ENCODE assay signal across 8 mouse cellular contexts in genomic region chr5:57715524-57716400, GRCm38 (mm10). TPM values are rescaled to one million over a fixed set of nuclear protein-coding genes. Genes with fewer than 3 reads are reported as not detected.
DNase-seq lines count a peak whose midpoint lies in the region; ATAC-seq and TF ChIP-seq lines count a peak whose summit lies in the region.

No protein-coding gene starts in this region.

- H3K36me3 ChIP-seq in ES-Bruce4 (ENCODE audit: control insufficient read depth, insufficient read depth, low read length, poor library complexity, severe bottlenecking), result no peaks in the 10 kb centered on the region
- H3K36me3 ChIP-seq in forebrain, embryonic 15.5 days, result no peaks in the 10 kb centered on the region
- H3K36me3 ChIP-seq in lung, embryonic 14.5 days (ENCODE audit: insufficient read depth), result no peaks in the 10 kb centered on the region

- peaks cover 34% of the 10 kb centered on the region for H3K27me3 ChIP-seq in ES-Bruce4 (ENCODE audit: control insufficient read depth, insufficient read depth, low read length, poor library complexity, severe bottlenecking)
- no peaks in the 10 kb centered on the region for H3K27me3 ChIP-seq in forebrain, embryonic 15.5 days
- H3K27me3 ChIP-seq in lung, embryonic 14.5 days (ENCODE audit: insufficient read depth, low read length), result peaks cover 16% of the 10 kb centered on the region; the same call in 1 of the 2 replicates

- H3K9me3 ChIP-seq in ES-Bruce4 (replicated peaks; ENCODE audit: control insufficient read depth, insufficient read depth, low read length, poor library complexity, severe bottlenecking), result no peaks in the 10 kb centered on the region
- H3K9me3 ChIP-seq in forebrain, embryonic 15.5 days, result no peaks in the 10 kb centered on the region
- H3K9me3 ChIP-seq in lung, embryonic 14.5 days (ENCODE audit: low read depth, low read length), result no peaks in the 10 kb centered on the region

- intact Hi-C loops in heart, postnatal 25 days (cut with DNase I), result loop anchor here (5.0 kb wide), 3 partner anchors 42 to 367 kb away; no protein-coding TSS in a partner anchor

- no peak overlapping the region for H3K27ac ChIP-seq in ES-Bruce4 (ENCODE audit: insufficient read depth, low read length)
- peak overlapping the region; percentile 87 for H3K27ac ChIP-seq in forebrain, embryonic 15.5 days (replicated peaks)
- H3K27ac ChIP-seq in lung, embryonic 14.5 days (ENCODE audit: low read depth), result peak overlapping the region; percentile 91

- under 1% methylated on average over 53 of the region's 53 CpGs for WGBS in forebrain, embryonic 15.5 days
- under 1% methylated on average over 53 of the region's 53 CpGs for WGBS in lung, embryonic 14.5 days

- ATAC-seq in forebrain, embryonic 15.5 days (replicated peaks), result peak; percentile 67
- peak; percentile 62 for ATAC-seq in lung, embryonic 14.5 days (ENCODE audit: insufficient read depth)

- TF ChIP-seq EP300 in ES-Bruce4 (IDR thresholded peaks at IDR 0.05; ENCODE audit: insufficient read depth, low read depth, low read length), result no peak

- no peak for TF ChIP-seq CTCF in ES-Bruce4 (IDR thresholded peaks at IDR 0.05; ENCODE audit: low read depth, low read length)
- no peak for TF ChIP-seq CTCF in lung, embryonic 14.5 days (IDR thresholded peaks at IDR 0.05; ENCODE audit: low read depth)

- H3K9ac ChIP-seq in ES-Bruce4 (ENCODE audit: low read depth, poor library complexity, severe bottlenecking), result no peak overlapping the region
- peak overlapping the region; percentile 77 for H3K9ac ChIP-seq in forebrain, embryonic 15.5 days (replicated peaks)
- H3K9ac ChIP-seq in lung, embryonic 14.5 days, result peak overlapping the region; percentile 67

- H3K4me1 ChIP-seq in ES-Bruce4 (ENCODE audit: control insufficient read depth, insufficient read depth, low read length), result no peaks in the 10 kb centered on the region
- peaks cover 17% of the 10 kb centered on the region for H3K4me1 ChIP-seq in forebrain, embryonic 15.5 days
- H3K4me1 ChIP-seq in lung, embryonic 14.5 days (ENCODE audit: insufficient read depth), result no peaks in the 10 kb centered on the region

- H3K4me3 ChIP-seq in ES-Bruce4 (ENCODE audit: low read depth, low read length), result peak overlapping the region; percentile 91
- peak overlapping the region; percentile 77 for H3K4me3 ChIP-seq in forebrain, embryonic 15.5 days
- peak overlapping the region; percentile 60 for H3K4me3 ChIP-seq in lung, embryonic 14.5 days (ENCODE audit: low read depth, low read length)

- DNase-seq in cerebellum, adult 11-12 months, result peak; percentile 57
- peak; percentile 39 for DNase-seq in heart, postnatal 25 days (ENCODE audit: low spot score)
- peak; percentile 81 to 84 for DNase-seq in layer of hippocampus, adult 8-10 months (ENCODE audit: low spot score in 2 of 2)
- peak; percentile 90 for DNase-seq in lung, embryonic 14.5 days
- peak; percentile 64 for DNase-seq in ovary, adult 18-20 months (ENCODE audit: low spot score)
- DNase-seq in thymus, postnatal 0 days (ENCODE audit: low spot score), result peak; percentile 56

- H3K4me2 ChIP-seq in forebrain, embryonic 15.5 days (replicated peaks), result peak overlapping the region; percentile 96
- H3K4me2 ChIP-seq in lung, embryonic 14.5 days, result peak overlapping the region; percentile 94

- no peak for TF ChIP-seq POLR2A in ES-Bruce4 (IDR thresholded peaks at IDR 0.05; ENCODE audit: insufficient read depth, low read length)

RNA-seq across cellular contexts. Expression of gene Pcdh7, which starts 2.0 kb away (rescaled TPM):
- 6.2 and 7.8 TPM in 2 replicates for polyA plus RNA-seq in ES-Bruce4 (2011; ENCODE audit: insufficient read depth, insufficient read length, low read depth, missing spikeins)
- 10.7 and 13.3 TPM in 2 replicates for polyA plus RNA-seq in forebrain, embryonic 15.5 days (2015; fragmentation: Nextera tagmentation; extraction: Ambion mirVana)
- total RNA-seq in heart, postnatal 25 days (2021), result 100 to 1,000 TPM; 110 to 115 TPM
- 10 to 100 TPM; 67.4 to 71.7 (median 69.7) TPM for total RNA-seq in layer of hippocampus, adult 8-10 months (2022)
- polyA plus RNA-seq in lung, embryonic 14.5 days (2014; fragmentation: Nextera tagmentation; extraction: Ambion mirVana), result 4.1 and 4.5 TPM in 2 replicates
- 0.89 and 1.0 TPM in 2 replicates for polyA plus RNA-seq in thymus, postnatal 0 days (2015; fragmentation: Nextera tagmentation; extraction: Ambion mirVana)

Comparison
In these comparisons a context has a peak if more than half of its experiments do, and no peak if none do; other contexts are left out.
1. DNase-seq: peak in every context shown above with its lines; median percentile 90 in lung, embryonic 14.5 days; 82 in layer of hippocampus, adult 8-10 months; 64 in ovary, adult 18-20 months; 57 in cerebellum, adult 11-12 months; 56 in thymus, postnatal 0 days; 39 in heart, postnatal 25 days.